Mouse (Mus musculus): ENCODE measurements around the gene Jagn1. TPM values are rescaled to one million over a fixed set of nuclear protein-coding genes. Genes with fewer than 3 reads are reported as not detected.

The Jagn1 gene
- polyA plus RNA-seq, 1 experiment from 2014 or later: 53.3 TPM

GRCm38 (mm10) chr6:113457952-113458534 lies 15.7 kb downstream of the Jagn1 start, which contains the start of gene Il17re:
Il17re (plus strand) TSS chr6:113458484.
- Histone ChIP-seq H3K9me3 (replicated peaks) (no peaks in the 10 kb centered on the region), H3K4me1 (replicated peaks) (no peaks in the 10 kb centered on the region), H3K9ac (no peak within 1 kb of the TSS), H3K27me3 (0 out of 2 replicates have a peak, but pooled peaks cover 4% of the 10 kb centered on the region), H3K4me3 (replicated peaks) (no peak within 1 kb of the TSS), H3K36me3 (no peaks in the 10 kb centered on the region), H3K27ac (no peak within 1 kb of the TSS), H3K4me2 (no peak within 1 kb of the TSS)
- WGBS (ENCODE audit: insufficient replicate concordance): 16% methylated on average over 10 of the region's 10 CpGs
- DNase-seq: no peak
- no peak for ATAC-seq (ENCODE audit: low read depth)

DNA sequence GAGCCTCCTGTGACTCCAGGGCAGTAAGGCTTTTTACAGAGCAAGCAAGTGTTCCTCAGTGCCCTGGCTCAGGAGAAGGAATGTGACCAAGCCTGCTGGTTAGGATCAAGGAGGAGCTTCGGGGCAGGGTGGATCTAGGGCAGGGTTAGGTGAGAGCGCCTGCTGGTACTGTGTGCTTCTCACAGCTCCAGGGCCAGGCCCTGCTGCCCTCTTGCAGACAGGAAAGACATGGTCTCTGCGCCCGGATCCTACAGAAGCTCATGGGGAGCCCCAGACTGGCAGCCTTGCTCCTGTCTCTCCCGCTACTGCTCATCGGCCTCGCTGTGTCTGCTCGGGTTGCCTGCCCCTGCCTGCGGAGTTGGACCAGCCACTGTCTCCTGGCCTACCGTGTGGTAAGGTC lies 16.3 kb downstream of the Jagn1 start:
- H3K9ac ChIP-seq: no peak overlapping the region
- H3K4me2 ChIP-seq: no peak overlapping the region
- H3K27ac ChIP-seq: no peak overlapping the region
- 61% methylated on average over 10 of the region's 10 CpGs for WGBS (ENCODE audit: insufficient replicate concordance)
- H3K27me3 ChIP-seq: 0 out of 2 replicates have a peak, but pooled peaks cover 4% of the 10 kb centered on the region
- H3K9me3 ChIP-seq (replicated peaks): no peaks in the 10 kb centered on the region
- no peak for ATAC-seq (ENCODE audit: low read depth)
- H3K4me3 ChIP-seq (replicated peaks): no peak overlapping the region
- no peaks in the 10 kb centered on the region for H3K4me1 ChIP-seq (replicated peaks)
- no peak for DNase-seq
- no peaks in the 10 kb centered on the region for H3K36me3 ChIP-seq

DNA sequence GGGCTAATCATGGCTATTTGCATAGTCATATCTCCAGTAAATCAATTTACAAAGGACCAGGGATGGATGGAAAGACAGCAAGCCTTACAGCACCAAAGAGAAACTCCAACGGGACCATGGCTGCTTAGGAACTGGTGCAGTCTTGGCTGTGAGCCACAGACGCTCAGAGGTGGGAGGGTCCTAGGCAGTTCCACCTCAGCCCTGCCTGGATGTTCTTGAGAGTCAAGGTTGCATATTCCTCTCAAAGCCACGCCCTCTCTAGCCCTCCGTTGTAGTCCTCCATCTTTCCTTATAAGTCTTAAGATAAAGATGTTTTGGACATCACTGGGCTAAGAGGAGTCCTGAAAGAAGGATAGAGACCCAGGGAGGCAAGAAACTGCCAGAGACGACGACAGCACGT lies 21.7 kb downstream of the Jagn1 start:
- no peak for ATAC-seq (ENCODE audit: low read depth)

DNA sequence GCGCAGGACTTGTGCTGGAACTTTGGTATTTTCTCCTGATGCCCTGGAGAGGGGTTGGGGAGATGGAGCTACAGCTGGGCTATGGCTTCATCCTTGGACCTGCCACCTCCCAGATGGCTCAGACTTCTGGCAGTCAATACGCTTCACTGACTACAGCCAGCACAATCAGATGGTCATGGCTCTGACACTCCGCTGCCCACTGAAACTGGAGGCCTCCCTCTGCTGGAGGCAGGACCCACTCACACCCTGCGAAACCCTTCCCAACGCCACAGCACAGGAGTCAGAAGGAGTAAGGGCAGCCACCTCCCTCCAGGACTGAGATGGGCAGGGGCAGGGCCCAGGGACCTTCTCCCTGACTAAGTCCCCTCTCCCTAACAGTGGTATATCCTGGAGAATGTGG lies 23.2 kb downstream of the Jagn1 start:
- WGBS (ENCODE audit: insufficient replicate concordance): 59% methylated on average over 5 of the region's 5 CpGs
- peaks cover 18% of the 10 kb centered on the region for H3K27me3 ChIP-seq
- no peak for DNase-seq

More for the DNA sequence above, 21.7 kb downstream of the Jagn1 start:
- DNase-seq: no peak
- no peaks in the 10 kb centered on the region for H3K9me3 ChIP-seq (replicated peaks)
- peaks cover 5% of the 10 kb centered on the region; the same call in 1 of the 2 replicates for H3K4me1 ChIP-seq (replicated peaks)
- no peak overlapping the region for H3K27ac ChIP-seq
- 50% methylated on average over 7 of the region's 7 CpGs for WGBS (ENCODE audit: insufficient replicate concordance)
- H3K4me2 ChIP-seq: no peak overlapping the region
- no peak overlapping the region for H3K9ac ChIP-seq
- H3K36me3 ChIP-seq: no peaks in the 10 kb centered on the region
- peaks cover 3% of the 10 kb centered on the region; the same call in 1 of the 2 replicates for H3K27me3 ChIP-seq
- no peak overlapping the region for H3K4me3 ChIP-seq (replicated peaks)

GRCm38 (mm10) chr6:113468512-113468911 lies 26.1 kb downstream of the Jagn1 start:
- DNase-seq: no peak
- WGBS (ENCODE audit: insufficient replicate concordance): 60% methylated on average over 3 of the region's 3 CpGs
- no peak for ATAC-seq (ENCODE audit: low read depth)
- no peak overlapping the region for H3K4me3 ChIP-seq (replicated peaks)
- H3K9ac ChIP-seq: no peak overlapping the region
- peaks cover 28% of the 10 kb centered on the region for H3K27me3 ChIP-seq
- no peaks in the 10 kb centered on the region for H3K9me3 ChIP-seq (replicated peaks)
- H3K36me3 ChIP-seq: no peaks in the 10 kb centered on the region
- H3K4me1 ChIP-seq (replicated peaks): peaks cover 28% of the 10 kb centered on the region
- H3K4me2 ChIP-seq: 0 out of 2 replicates have a peak overlapping the region, but pooled peaks have one; percentile 70
- H3K27ac ChIP-seq: no peak overlapping the region

More for the DNA sequence above, 23.2 kb downstream of the Jagn1 start:
- Histone ChIP-seq H3K4me2 (no peak overlapping the region), H3K27ac (no peak overlapping the region), H3K4me3 (replicated peaks) (no peak overlapping the region), H3K9ac (no peak overlapping the region), H3K36me3 (no peaks in the 10 kb centered on the region), H3K9me3 (replicated peaks) (no peaks in the 10 kb centered on the region), H3K4me1 (replicated peaks) (peaks cover 13% of the 10 kb centered on the region)
- no peak for ATAC-seq (ENCODE audit: low read depth)

DNA sequence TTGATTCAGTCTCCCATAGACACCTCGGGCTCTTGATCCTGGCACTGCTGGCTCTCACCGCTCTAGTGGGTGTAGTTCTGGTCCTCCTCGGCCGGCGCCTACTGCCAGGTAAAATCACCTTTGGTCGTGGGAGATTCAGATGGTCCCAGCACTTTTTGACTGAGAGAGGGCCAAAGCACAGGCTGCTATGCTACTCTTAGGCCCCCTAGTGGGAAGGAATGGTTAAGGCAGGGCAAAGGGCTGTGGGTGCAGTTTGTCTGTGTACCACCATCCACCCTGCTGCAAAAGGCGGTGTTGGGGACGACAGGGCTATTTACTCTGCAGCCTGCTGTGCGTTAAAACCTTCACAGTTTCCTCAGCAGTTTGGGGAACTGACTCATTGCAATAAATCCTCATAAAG lies 26.7 kb downstream of the Jagn1 start:
- Histone ChIP-seq H3K4me3 (replicated peaks) (peak overlapping the region; percentile 45), H3K4me1 (replicated peaks) (peaks cover 28% of the 10 kb centered on the region), H3K36me3 (no peaks in the 10 kb centered on the region), H3K4me2 (peak overlapping the region; percentile 70), H3K9ac (peak overlapping the region; percentile 50; the same call in 1 of the 2 replicates), H3K27ac (no peak overlapping the region), H3K9me3 (replicated peaks) (no peaks in the 10 kb centered on the region), H3K27me3 (peaks cover 28% of the 10 kb centered on the region)
- 6% methylated on average over 9 of the region's 9 CpGs for WGBS (ENCODE audit: insufficient replicate concordance)
- DNase-seq (peak; percentile 53), ATAC-seq (ENCODE audit: low read depth) (peak; percentile 55)

- peak overlapping the region; percentile 50; the same call in 1 of the 2 replicates for H3K9ac ChIP-seq
- no peak overlapping the region for H3K27ac ChIP-seq
- 2% methylated on average over 31 of the region's 31 CpGs for WGBS (ENCODE audit: insufficient replicate concordance)
- H3K9me3 ChIP-seq (replicated peaks): no peaks in the 10 kb centered on the region
- no peaks in the 10 kb centered on the region for H3K36me3 ChIP-seq
- peak; percentile 41 for DNase-seq
- peak overlapping the region; percentile 45 for H3K4me3 ChIP-seq (replicated peaks)
- ATAC-seq (ENCODE audit: low read depth): peak; percentile 56
- H3K4me1 ChIP-seq (replicated peaks): peaks cover 28% of the 10 kb centered on the region
- H3K27me3 ChIP-seq: peaks cover 30% of the 10 kb centered on the region
- H3K4me2 ChIP-seq: peak overlapping the region; percentile 70
These were observed 27.1 kb downstream of the Jagn1 start for GRCm38 (mm10) chr6:113469432-113469831.

GRCm38 (mm10) chr6:113471297-113471936 lies 29.0 kb downstream of the Jagn1 start, which contains the start of gene Il17rc:
Il17rc (plus strand) TSS chr6:113471427.
- no peaks in the 10 kb centered on the region for H3K9me3 ChIP-seq (replicated peaks)
- no peaks in the 10 kb centered on the region for H3K36me3 ChIP-seq
- H3K27me3 ChIP-seq: peaks cover 34% of the 10 kb centered on the region
- H3K27ac ChIP-seq: no peak within 1 kb of the TSS
- WGBS (ENCODE audit: insufficient replicate concordance): 42% methylated on average over 12 of the region's 12 CpGs
- peak within 1 kb of the TSS; percentile 36 for H3K4me3 ChIP-seq (replicated peaks)
- H3K4me2 ChIP-seq: peak within 1 kb of the TSS; percentile 52
- ATAC-seq (ENCODE audit: low read depth): 0 out of 2 replicates have a peak, but pooled peaks have one; percentile 4
- no peak for DNase-seq
- peak within 1 kb of the TSS; percentile 51 for H3K9ac ChIP-seq
- H3K4me1 ChIP-seq (replicated peaks): peaks cover 28% of the 10 kb centered on the region

DNA sequence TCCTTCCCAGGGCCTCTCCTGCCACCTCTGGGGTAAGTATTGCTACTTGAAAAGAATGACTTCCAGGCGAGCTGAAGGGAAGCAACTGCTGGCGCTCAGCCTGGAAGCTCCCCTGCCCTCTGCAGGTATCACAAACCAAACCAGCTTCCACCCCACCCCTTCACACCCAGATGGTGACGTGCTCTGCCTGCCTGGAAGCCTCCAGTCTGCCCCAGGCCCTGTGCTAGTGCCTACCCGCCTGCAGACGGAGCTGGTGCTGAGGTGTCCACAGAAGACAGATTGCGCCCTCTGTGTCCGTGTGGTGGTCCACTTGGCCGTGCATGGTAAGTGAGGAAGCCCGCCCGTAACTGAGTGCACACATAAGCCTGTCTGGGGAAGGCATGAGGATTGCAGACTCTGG lies 29.7 kb downstream of the Jagn1 start:
- Histone ChIP-seq H3K36me3 (no peaks in the 10 kb centered on the region), H3K9me3 (replicated peaks) (no peaks in the 10 kb centered on the region), H3K9ac (no peak overlapping the region), H3K4me2 (0 out of 2 replicates have a peak overlapping the region, but pooled peaks have one; percentile 52), H3K4me1 (replicated peaks) (peaks cover 28% of the 10 kb centered on the region), H3K27ac (no peak overlapping the region), H3K27me3 (peaks cover 40% of the 10 kb centered on the region), H3K4me3 (replicated peaks) (no peak overlapping the region)
- no peak for DNase-seq
- no peak for ATAC-seq (ENCODE audit: low read depth)
- WGBS (ENCODE audit: insufficient replicate concordance): 60% methylated on average over 10 of the region's 10 CpGs

DNA sequence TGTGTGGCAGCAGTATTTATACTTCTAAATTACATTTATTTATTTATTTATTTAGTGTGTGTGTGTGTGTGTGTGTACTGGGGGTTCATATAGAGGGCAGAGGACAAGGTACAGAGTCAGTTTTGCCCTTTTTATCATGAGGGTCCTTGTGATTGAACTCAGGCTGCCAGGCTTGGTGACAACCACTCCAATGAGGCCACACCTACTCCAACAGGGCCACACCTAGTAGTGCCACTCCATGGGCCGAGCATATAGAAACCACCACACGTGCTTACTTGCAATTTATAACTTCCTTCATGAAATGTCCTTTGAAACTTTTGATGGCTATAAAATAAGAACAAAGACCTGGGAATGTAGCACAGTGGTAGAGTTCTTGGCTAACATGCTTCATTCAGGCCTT lies 30.9 kb downstream of the Jagn1 start:
- 22% methylated on average over 2 of the region's 2 CpGs for WGBS (ENCODE audit: insufficient replicate concordance)
- H3K4me1 ChIP-seq (replicated peaks): peaks cover 28% of the 10 kb centered on the region
- no peak overlapping the region for H3K4me3 ChIP-seq (replicated peaks)
- H3K27ac ChIP-seq: no peak overlapping the region
- no peak overlapping the region for H3K9ac ChIP-seq
- H3K27me3 ChIP-seq: peaks cover 43% of the 10 kb centered on the region
- H3K9me3 ChIP-seq (replicated peaks): no peaks in the 10 kb centered on the region
- ATAC-seq (ENCODE audit: low read depth): no peak
- DNase-seq: no peak
- H3K4me2 ChIP-seq: no peak overlapping the region
- no peaks in the 10 kb centered on the region for H3K36me3 ChIP-seq

GRCm38 (mm10) chr6:113473715-113474114 lies 31.3 kb downstream of the Jagn1 start:
- Histone ChIP-seq H3K4me3 (replicated peaks) (no peak overlapping the region), H3K27ac (no peak overlapping the region), H3K4me1 (replicated peaks) (peaks cover 26% of the 10 kb centered on the region), H3K4me2 (no peak overlapping the region), H3K27me3 (peaks cover 47% of the 10 kb centered on the region), H3K9ac (no peak overlapping the region), H3K36me3 (no peaks in the 10 kb centered on the region), H3K9me3 (replicated peaks) (no peaks in the 10 kb centered on the region)
- DNase-seq (no peak), ATAC-seq (ENCODE audit: low read depth) (no peak)
- 62% methylated on average over 6 of the region's 6 CpGs for WGBS (ENCODE audit: insufficient replicate concordance)
